Mouse (Mus musculus) limb, embryonic 14.5 days (tissue): ENCODE results near the gene Ccr1. TPM values are rescaled to one million over a fixed set of nuclear protein-coding genes. Genes with fewer than 3 reads are reported as not detected.

Source experiments
- ATAC-seq: fragments of 200-750 bp; cut with Nextera tagmentation; 2 replicates; pipeline ENCODE4 v1.8.0; 2017; ENCODE audit warnings: low read depth, moderate number of reproducible peaks, moderate TSS enrichment; ENCODE audit not compliant: low FRiP score
- DNase-seq: peaks from one replicate; pipeline ENCODE4 v3.0.0-alpha.2; 2015; ENCODE audit warnings: low spot score
- H3K27ac ChIP-seq: fragments of 300-500 bp; sonication (generic); replicated peaks from 2 replicates; pipeline ENCODE4 v1.5.1; 2014; ENCODE audit warnings: low read depth, mild to moderate bottlenecking, low read length, moderate library complexity, mixed read lengths
- H3K27me3 ChIP-seq: fragments of 300-500 bp; sonication (generic); 2 replicates; pipeline ENCODE4 v1.6.1; 2014; ENCODE audit warnings: low read length, mixed read lengths; ENCODE audit not compliant: control insufficient read depth, insufficient read depth
- H3K36me3 ChIP-seq: fragments of 300-500 bp; sonication (generic); 2 replicates; pipeline ENCODE4 v1.6.1; 2014; ENCODE audit warnings: mild to moderate bottlenecking, low read length, moderate library complexity, mixed read lengths; ENCODE audit not compliant: control insufficient read depth, insufficient read depth
- H3K4me1 ChIP-seq: fragments of 300-500 bp; sonication (generic); 2 replicates; pipeline ENCODE4 v1.6.1; 2014; ENCODE audit warnings: antibody characterized with exemption, low read length, mixed read lengths; ENCODE audit not compliant: control insufficient read depth, insufficient read depth
- H3K4me2 ChIP-seq: fragments of 300-500 bp; sonication (generic); replicated peaks from 2 replicates; pipeline ENCODE4 v1.6.1; 2014; ENCODE audit warnings: low read depth, mild to moderate bottlenecking, low read length, moderate library complexity; ENCODE audit not compliant: severe bottlenecking
- H3K4me3 ChIP-seq: fragments of 300-500 bp; sonication (generic); replicated peaks from 2 replicates; pipeline ENCODE4 v1.5.1; 2014; ENCODE audit warnings: low read length
- H3K9ac ChIP-seq: fragments of 300-500 bp; sonication (generic); 2 replicates; pipeline ENCODE4 v1.6.1; 2014; ENCODE audit warnings: mild to moderate bottlenecking, low read depth, low read length, moderate library complexity; ENCODE audit not compliant: severe bottlenecking
- H3K9me3 ChIP-seq: fragments of 300-500 bp; sonication (generic); 2 replicates; pipeline ENCODE4 v1.6.1; 2016; ENCODE audit warnings: low read length; ENCODE audit not compliant: control insufficient read depth
- POLR2A ChIP-seq: fragments of 200-500 bp; IDR thresholded peaks from 2 replicates; pipeline ENCODE4 v1.8.0; 2012; ENCODE audit warnings: inconsistent platforms, mild to moderate bottlenecking, moderate library complexity, borderline replicate concordance; ENCODE audit not compliant: insufficient read depth, insufficient read length; ENCODE audit errors: extremely low read depth
- WGBS: fragments of 180-500 bp; shearing (Covaris S2); extraction: QIAGEN DNeasy Blood & Tissue Kit; methylation state at CpG from one replicate; pipeline ENCODE4 v1.1.7; 2014; 5-methylcytosine and 5-hydroxymethylcytosine counted together
- polyA plus RNA-seq, 2 experiments: library from polyadenylated mRNA; depleted of rRNA in 1 of 2; stranded (reverse) in 1 of 2; unstranded in 1 of 2; fragments of >200 nt; fragmentation: Nextera tagmentation in 1 of 2; extraction: Ambion mirVana in 1 of 2; gene quantifications; 2 replicates each; pipeline versions ENCODE4 v1.2.1 to v1.2.3; 2012 to 2014

Ccr1 gene
- polyA plus RNA-seq, 2 experiments, result 3.2 to 3.4 TPM

DNA sequence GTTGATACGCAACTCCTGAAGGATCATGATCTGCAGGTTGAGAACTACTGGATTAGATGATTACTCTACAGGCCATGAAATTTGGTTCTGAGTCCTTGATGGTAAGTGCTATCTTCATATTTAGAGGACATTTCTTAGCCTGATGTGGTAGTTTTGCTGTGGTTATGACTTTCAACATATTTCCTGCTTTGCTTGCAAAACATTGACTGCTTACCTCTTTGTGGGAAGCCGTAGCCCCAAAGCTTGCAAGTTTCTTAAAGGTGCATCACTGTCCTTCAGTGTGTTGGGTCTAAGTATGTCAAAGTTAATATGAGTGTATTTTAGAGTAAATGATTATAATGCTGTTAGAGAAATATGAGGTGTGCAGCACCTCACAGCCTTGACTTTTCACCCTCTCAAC, 30.5 kb downstream of the Ccr1 start:
- no peak overlapping the region for H3K4me2 ChIP-seq
- no peak overlapping the region for H3K9ac ChIP-seq
- no peak overlapping the region for H3K4me3 ChIP-seq
- peaks cover 2% of the 10 kb centered on the region; the same call in 1 of the 2 replicates for H3K4me1 ChIP-seq
- no peak for ATAC-seq
- no peak for TF ChIP-seq POLR2A
- no peaks in the 10 kb centered on the region for H3K9me3 ChIP-seq
- no peak overlapping the region for H3K27ac ChIP-seq
- 84% methylated on average over 2 of the region's 2 CpGs for WGBS
- no peak for DNase-seq
- H3K36me3 ChIP-seq, result no peaks in the 10 kb centered on the region
- H3K27me3 ChIP-seq, result no peaks in the 10 kb centered on the region

DNA sequence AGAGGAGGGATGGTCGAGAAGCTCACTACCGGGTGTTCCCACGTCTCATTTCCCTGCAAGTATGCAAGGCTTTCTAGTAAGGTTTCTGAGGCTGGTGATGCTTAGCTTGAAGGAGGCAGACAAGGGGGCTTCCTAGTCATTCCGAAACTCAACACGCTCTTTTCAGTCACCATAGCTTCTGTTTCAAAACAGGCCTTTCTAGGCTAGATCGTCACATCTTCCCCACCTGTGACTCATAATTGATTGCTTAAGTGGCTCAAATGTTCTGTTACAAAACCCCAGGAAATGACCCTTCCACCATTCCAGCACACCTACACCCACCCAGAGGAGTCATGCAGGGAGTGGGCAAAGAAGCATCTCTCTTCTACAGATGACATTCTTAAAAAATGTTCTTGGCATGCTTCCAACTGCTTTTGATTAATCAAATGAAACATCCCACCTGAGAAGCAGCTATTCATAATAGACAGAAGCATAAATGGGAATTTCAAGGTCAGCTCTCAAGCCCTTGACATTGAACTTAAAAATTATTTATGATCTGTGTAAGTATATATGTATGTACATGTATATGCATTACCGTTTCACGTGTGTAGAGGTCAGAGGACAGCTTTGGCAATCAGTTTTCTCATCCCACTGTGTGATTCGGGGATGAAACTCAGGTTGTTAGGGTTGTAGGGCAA, 31.8 kb downstream of the Ccr1 start:
- Histone ChIP-seq H3K4me2 (no peak overlapping the region), H3K4me3 (no peak overlapping the region), H3K27me3 (no peaks in the 10 kb centered on the region), H3K9ac (no peak overlapping the region), H3K27ac (no peak overlapping the region), H3K4me1 (peaks cover 2% of the 10 kb centered on the region; the same call in 1 of the 2 replicates), H3K9me3 (no peaks in the 10 kb centered on the region), H3K36me3 (no peaks in the 10 kb centered on the region)
- DNase-seq (no peak), ATAC-seq (no peak)
- no peak for TF ChIP-seq POLR2A
- WGBS, result 83% methylated on average over 9 of the region's 9 CpGs

GRCm38 (mm10) chr9:123935776-123936175, 32.7 kb downstream of the Ccr1 start:
- Histone ChIP-seq H3K27me3 (no peaks in the 10 kb centered on the region), H3K4me2 (no peak overlapping the region), H3K4me1 (no peaks in the 10 kb centered on the region), H3K4me3 (no peak overlapping the region), H3K36me3 (no peaks in the 10 kb centered on the region), H3K27ac (no peak overlapping the region), H3K9ac (no peak overlapping the region), H3K9me3 (no peaks in the 10 kb centered on the region)
- DNase-seq, result no peak
- TF ChIP-seq POLR2A, result no peak
- no peak for ATAC-seq
- 81% methylated on average over 5 of the region's 5 CpGs for WGBS

DNA sequence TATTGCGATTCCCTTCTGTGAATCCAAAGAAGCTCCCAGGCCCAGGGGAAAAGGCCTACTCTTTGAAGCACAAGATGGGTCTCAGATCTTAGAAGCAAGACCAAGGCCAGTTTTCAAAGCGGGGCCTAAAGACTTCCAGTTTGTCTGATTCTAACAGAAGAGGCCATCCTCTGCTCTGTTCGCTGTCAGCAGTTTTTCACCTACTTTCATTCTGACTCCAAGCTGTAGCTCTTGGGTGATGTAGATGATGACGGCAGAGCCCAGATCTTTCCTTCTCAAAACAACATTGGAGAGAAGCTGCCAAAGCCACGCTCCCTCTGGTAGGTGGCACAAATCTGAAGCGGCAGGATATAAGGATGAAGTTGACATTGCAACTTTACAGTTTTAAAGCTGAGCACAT, 33.1 kb downstream of the Ccr1 start:
- no peak for TF ChIP-seq POLR2A
- no peaks in the 10 kb centered on the region for H3K4me1 ChIP-seq
- no peak overlapping the region for H3K9ac ChIP-seq
- no peaks in the 10 kb centered on the region for H3K9me3 ChIP-seq
- no peak for ATAC-seq
- WGBS, result 92% methylated on average over 6 of the region's 6 CpGs
- no peak overlapping the region for H3K4me2 ChIP-seq
- H3K4me3 ChIP-seq, result no peak overlapping the region
- H3K36me3 ChIP-seq, result no peaks in the 10 kb centered on the region
- H3K27me3 ChIP-seq, result no peaks in the 10 kb centered on the region
- DNase-seq, result no peak
- no peak overlapping the region for H3K27ac ChIP-seq

DNA sequence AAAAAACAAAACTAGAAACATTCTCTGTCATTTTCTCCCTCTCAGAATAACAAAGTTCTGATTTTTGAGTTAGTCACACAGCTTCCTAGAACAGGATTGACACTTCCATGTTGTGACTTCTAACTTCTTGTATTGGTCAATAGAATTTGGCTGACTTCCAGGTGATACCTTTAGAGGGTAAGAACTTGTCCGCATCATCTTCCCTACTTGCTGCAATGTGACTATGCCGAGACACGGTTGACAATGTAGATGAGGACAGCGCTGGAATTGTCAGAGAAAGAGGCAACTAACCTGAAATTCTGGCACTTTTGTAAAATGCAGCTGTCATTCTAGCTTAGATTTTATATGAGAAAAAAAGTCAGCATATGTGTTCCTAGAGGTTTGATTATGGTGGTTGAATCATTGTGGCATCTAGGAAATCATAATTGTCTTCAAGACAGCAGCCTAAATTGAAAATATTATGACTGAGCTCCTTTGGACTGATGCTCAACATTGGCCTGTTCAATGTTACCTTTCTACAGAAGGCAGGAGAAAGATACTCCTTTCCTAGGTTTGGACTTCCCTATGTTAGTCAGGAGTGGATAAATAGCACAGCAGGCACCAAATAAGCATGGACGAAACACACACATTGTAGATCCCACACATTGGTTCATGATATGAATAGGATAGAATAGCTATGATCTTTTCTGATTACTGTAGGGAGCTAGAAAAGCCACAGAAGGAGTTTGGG, 34.6 kb downstream of the Ccr1 start:
- 88% methylated on average over 5 of the region's 5 CpGs for WGBS

More for the DNA sequence above, 34.6 kb downstream of the Ccr1 start:
- H3K4me1 ChIP-seq, result no peaks in the 10 kb centered on the region
- no peak for ATAC-seq
- no peak overlapping the region for H3K27ac ChIP-seq
- no peak overlapping the region for H3K4me2 ChIP-seq
- H3K9ac ChIP-seq, result no peak overlapping the region
- H3K4me3 ChIP-seq, result no peak overlapping the region
- no peaks in the 10 kb centered on the region for H3K9me3 ChIP-seq
- no peak for TF ChIP-seq POLR2A
- no peaks in the 10 kb centered on the region for H3K27me3 ChIP-seq
- no peak for DNase-seq
- H3K36me3 ChIP-seq, result no peaks in the 10 kb centered on the region
